Mouse (Mus musculus): ENCODE results near the gene Crebbp. TPM values are rescaled to one million over a fixed set of nuclear protein-coding genes. Genes with fewer than 3 reads are reported as not detected.
"Not testable (repeated sequence)": the region's sequence is repeated elsewhere in the genome, so short reads cannot be mapped to it uniquely, and the experiment has no call there.

Crebbp gene
- total RNA-seq (2014; fragmentation: Nextera tagmentation) (39.7 and 41.0 TPM in 2 replicates), total RNA-seq (2017) (10.2 and 14.4 TPM in 2 replicates)

GRCm38 (mm10) chr16:4213799-4214551 is at the start of gene Crebbp:
Crebbp (minus strand) TSS chr16:4213997.
- ATAC-seq (replicated peaks; ENCODE audit: low FRiP score, low TSS enrichment, poor library complexity, severe bottlenecking), result peak; percentile 86

GRCm38 (mm10) chr16:4263486-4263885 is 49.7 kb upstream of the Crebbp start:
- ATAC-seq (replicated peaks; ENCODE audit: low FRiP score, low TSS enrichment, poor library complexity, severe bottlenecking), result no peak

- ATAC-seq (replicated peaks; ENCODE audit: low FRiP score, low TSS enrichment, poor library complexity, severe bottlenecking), result no peak
Observed at GRCm38 (mm10) chr16:4257546-4257945, 43.7 kb upstream of the Crebbp start.

GRCm38 (mm10) chr16:4248791-4249190 is 35.0 kb upstream of the Crebbp start:
- ATAC-seq (replicated peaks; ENCODE audit: low FRiP score, low TSS enrichment, poor library complexity, severe bottlenecking), result no peak

- not testable (repeated sequence) for ATAC-seq (replicated peaks; ENCODE audit: low FRiP score, low TSS enrichment, poor library complexity, severe bottlenecking)
Observed at GRCm38 (mm10) chr16:4245241-4245640, 31.4 kb upstream of the Crebbp start.

GRCm38 (mm10) chr16:4236131-4236530 is 22.3 kb upstream of the Crebbp start:
- no peak for ATAC-seq (replicated peaks; ENCODE audit: low FRiP score, low TSS enrichment, poor library complexity, severe bottlenecking)

- 0 out of 2 replicates have a peak, but pooled peaks have one; percentile 52 for ATAC-seq (replicated peaks; ENCODE audit: low FRiP score, low TSS enrichment, poor library complexity, severe bottlenecking)
Observed at GRCm38 (mm10) chr16:4235587-4235986, 21.8 kb upstream of the Crebbp start.

GRCm38 (mm10) chr16:4225841-4226240 is 12.0 kb upstream of the Crebbp start:
- ATAC-seq (replicated peaks; ENCODE audit: low FRiP score, low TSS enrichment, poor library complexity, severe bottlenecking), result no peak

GRCm38 (mm10) chr16:4214631-4215240 is 939 bp upstream of the Crebbp start:
- ATAC-seq (replicated peaks; ENCODE audit: low FRiP score, low TSS enrichment, poor library complexity, severe bottlenecking), result peak; percentile 5; the same call in 1 of the 2 replicates

- 0 out of 2 replicates have a peak, but pooled peaks have one; percentile 19 for ATAC-seq (replicated peaks; ENCODE audit: low FRiP score, low TSS enrichment, poor library complexity, severe bottlenecking)
Observed at GRCm38 (mm10) chr16:4212963-4213798, 616 bp downstream of the Crebbp start.

- no peak for ATAC-seq (replicated peaks; ENCODE audit: low FRiP score, low TSS enrichment, poor library complexity, severe bottlenecking)
Observed at GRCm38 (mm10) chr16:4212167-4212962, 1.4 kb downstream of the Crebbp start.

GRCm38 (mm10) chr16:4210290-4210689 is 3.5 kb downstream of the Crebbp start:
- ATAC-seq (replicated peaks; ENCODE audit: low FRiP score, low TSS enrichment, poor library complexity, severe bottlenecking), result no peak

- no peak for ATAC-seq (replicated peaks; ENCODE audit: low FRiP score, low TSS enrichment, poor library complexity, severe bottlenecking)
Observed at GRCm38 (mm10) chr16:4203592-4203991, 10.2 kb downstream of the Crebbp start.

GRCm38 (mm10) chr16:4199995-4200394 is 13.8 kb downstream of the Crebbp start:
- peak; percentile 94 for ATAC-seq (replicated peaks; ENCODE audit: low FRiP score, low TSS enrichment, poor library complexity, severe bottlenecking)

GRCm38 (mm10) chr16:4199566-4199965 is 14.2 kb downstream of the Crebbp start:
- 0 out of 2 replicates have a peak, but pooled peaks have one; percentile 7 for ATAC-seq (replicated peaks; ENCODE audit: low FRiP score, low TSS enrichment, poor library complexity, severe bottlenecking)

- ATAC-seq (replicated peaks; ENCODE audit: low FRiP score, low TSS enrichment, poor library complexity, severe bottlenecking), result no peak
Observed at GRCm38 (mm10) chr16:4198004-4198403, 15.8 kb downstream of the Crebbp start.

- ATAC-seq (replicated peaks; ENCODE audit: low FRiP score, low TSS enrichment, poor library complexity, severe bottlenecking), result no peak
Observed at GRCm38 (mm10) chr16:4190166-4190565, 23.6 kb downstream of the Crebbp start.

- ATAC-seq (replicated peaks; ENCODE audit: low FRiP score, low TSS enrichment, poor library complexity, severe bottlenecking), result peak; percentile 82
Observed at GRCm38 (mm10) chr16:4175134-4175533, 38.7 kb downstream of the Crebbp start.

GRCm38 (mm10) chr16:4169530-4169929 is 44.3 kb downstream of the Crebbp start:
- peak; percentile 100 for ATAC-seq (replicated peaks; ENCODE audit: low FRiP score, low TSS enrichment, poor library complexity, severe bottlenecking)

Measured in megakaryocyte-erythroid progenitor cell, adult 5-6 weeks (primary cell).